Mouse (Mus musculus) CH12.LX (cell line): Measurements from ENCODE around the gene Hoxd8.

Experiments used
- CHD2 ChIP-seq: IDR thresholded peaks from 2 replicates; pipeline ENCODE4 v1.6.1; 2011; ENCODE audit warnings: low read length, improper control_type of control experiment
- CTCF ChIP-seq, 2 experiments: IDR thresholded peaks in 1 of 2; conservative IDR thresholded peaks in 1 of 2; 2 replicates each; pipeline ENCODE4 v1.5.1; 2011 to 2012; ENCODE audit warnings: low read depth in 2 of 2, low read length in 2 of 2, improper control_type of control experiment in 1 of 2, inconsistent platforms in 1 of 2, mild to moderate bottlenecking in 1 of 2, moderate library complexity in 1 of 2
- EP300 ChIP-seq: IDR thresholded peaks from 2 replicates; pipeline ENCODE4 v1.6.1; 2011; ENCODE audit warnings: low read length, improper control_type of control experiment
- ETS1 ChIP-seq: conservative IDR thresholded peaks from 2 replicates; pipeline ENCODE4 v1.6.1; 2012; ENCODE audit warnings: low read depth, mild to moderate bottlenecking, inconsistent platforms, low read length, improper control_type of control experiment, moderate library complexity
- HCFC1 ChIP-seq: IDR thresholded peaks from 2 replicates; pipeline ENCODE4 v1.6.1; 2012; ENCODE audit warnings: low read depth, mild to moderate bottlenecking, inconsistent platforms, low read length, improper control_type of control experiment
- NELFE ChIP-seq: IDR thresholded peaks from 2 replicates; pipeline ENCODE4 v1.6.1; 2011; ENCODE audit warnings: low read depth, low read length, improper control_type of control experiment
- NRF1 ChIP-seq: IDR thresholded peaks from 2 replicates; pipeline ENCODE4 v1.6.1; 2014; ENCODE audit warnings: low read depth, mild to moderate bottlenecking, inconsistent platforms, low read length, improper control_type of control experiment, moderate library complexity
- TCF12 ChIP-seq: IDR thresholded peaks from 2 replicates; pipeline ENCODE4 v1.6.1; 2014; ENCODE audit warnings: low read depth, mild to moderate bottlenecking, inconsistent platforms, low read length, improper control_type of control experiment

- TF ChIP-seq CTCF (conservative IDR thresholded peaks at IDR 0.05 in 1 of 2, IDR thresholded peaks at IDR 0.05 in 1 of 2; ENCODE audit: low read depth in 2 of 2, low read length in 2 of 2) (no peak), EP300 (no peak), HCFC1 (no peak), CHD2 (no peak), ETS1 (no peak), NELFE (no peak), TCF12 (no peak), NRF1 (no peak)
Observed at GRCm38 (mm10) chr2:74727640-74728302, 23.4 kb downstream of the Hoxd8 start.
